Mouse (Mus musculus) heart, postnatal 0 days (tissue): ENCODE measurements around the gene Engase. TPM values are rescaled to one million over a fixed set of nuclear protein-coding genes. Genes with fewer than 3 reads are reported as not detected.

ENCODE experiments used
- ATAC-seq: fragments of 200-750 bp; cut with Nextera tagmentation; 2 replicates; pipeline ENCODE4 v1.8.0; 2017; ENCODE audit warnings: low read depth, moderate number of reproducible peaks, moderate library complexity; ENCODE audit not compliant: insufficient read depth
- DNase-seq: peaks from one replicate; pipeline ENCODE4 v3.0.0-alpha.2; 2016; ENCODE audit warnings: low spot score
- H3K27ac ChIP-seq: fragments of 300-500 bp; sonication (generic); 2 replicates; pipeline ENCODE4 v1.5.1; 2014; ENCODE audit warnings: low read depth, mild to moderate bottlenecking
- H3K27me3 ChIP-seq: fragments of 300-500 bp; sonication (generic); 2 replicates; pipeline ENCODE4 v1.6.1; 2014; ENCODE audit warnings: low read length, mixed read lengths; ENCODE audit not compliant: control insufficient read depth, insufficient read depth
- H3K36me3 ChIP-seq: fragments of 300-500 bp; sonication (generic); replicated peaks from 2 replicates; pipeline ENCODE4 v1.6.1; 2014; ENCODE audit warnings: low read length, mixed read lengths; ENCODE audit not compliant: control insufficient read depth, insufficient read depth
- H3K4me1 ChIP-seq: fragments of 300-500 bp; sonication (generic); 2 replicates; pipeline ENCODE4 v1.6.1; 2014; ENCODE audit warnings: antibody characterized with exemption; ENCODE audit not compliant: control insufficient read depth, insufficient read depth
- H3K4me2 ChIP-seq: fragments of 300-500 bp; sonication (generic); 2 replicates; pipeline ENCODE4 v1.6.1; 2014; ENCODE audit warnings: low read depth, mild to moderate bottlenecking, low read length, moderate library complexity
- H3K4me3 ChIP-seq: fragments of 300-500 bp; sonication (generic); 2 replicates; pipeline ENCODE4 v1.5.1; 2014; ENCODE audit warnings: low read depth, low read length
- H3K9ac ChIP-seq: fragments of 300-500 bp; sonication (generic); replicated peaks from 2 replicates; pipeline ENCODE4 v1.6.1; 2014; ENCODE audit warnings: low read depth, low read length, mixed read lengths
- H3K9me3 ChIP-seq: fragments of 300-500 bp; sonication (generic); replicated peaks from 2 replicates; pipeline ENCODE4 v1.6.1; 2016; ENCODE audit warnings: low read length; ENCODE audit not compliant: control insufficient read depth
- CTCF ChIP-seq: IDR thresholded peaks from 2 replicates; pipeline ENCODE4 v1.5.1; 2016; ENCODE audit warnings: antibody characterized with exemption, control low read depth, low read depth
- EP300 ChIP-seq: IDR thresholded peaks from 2 replicates; pipeline ENCODE4 v1.6.1; 2016; ENCODE audit warnings: antibody characterized with exemption, low read depth
- WGBS: fragments of 180-500 bp; shearing (Covaris S2); extraction: QIAGEN DNeasy Blood & Tissue Kit; methylation state at CpG from one replicate; pipeline ENCODE4 v1.1.7; 2014; 5-methylcytosine and 5-hydroxymethylcytosine counted together
- polyA plus RNA-seq: library from polyadenylated mRNA; unstranded; fragments of >200 nt; fragmentation: Nextera tagmentation; extraction: Ambion mirVana; gene quantifications from 2 replicates; pipeline ENCODE4 v1.2.1, GENCODE M21; 2015
- total RNA-seq: library from RNA; depleted of rRNA; stranded (reverse); fragments of >200 nt; gene quantifications from 2 replicates; pipeline ENCODE4 v1.2.3, GENCODE M21; 2014; ENCODE audit warnings: low replicate concordance

Engase gene
- total and polyA plus RNA-seq, 2 experiments from 2014 or later = 3.0 to 12.0 TPM

- TF ChIP-seq CTCF (no peak), EP300 (no peak)
- H3K27me3 ChIP-seq = peaks cover 39% of the 10 kb centered on the region
- no peak for ATAC-seq
- H3K4me2 ChIP-seq = no peak overlapping the region
- H3K4me1 ChIP-seq = peaks cover 5% of the 10 kb centered on the region; the same call in 1 of the 2 replicates
- WGBS = 37% methylated on average over 6 of the region's 6 CpGs
- H3K27ac ChIP-seq = no peak overlapping the region
- no peak overlapping the region for H3K9ac ChIP-seq
- H3K9me3 ChIP-seq = no peaks in the 10 kb centered on the region
- H3K4me3 ChIP-seq = no peak overlapping the region
- H3K36me3 ChIP-seq = no peaks in the 10 kb centered on the region
- no peak for DNase-seq
Observed at GRCm38 (mm10) chr11:118502990-118503389, 26.4 kb downstream of the Engase start.

- Histone ChIP-seq H3K9ac (no peak overlapping the region), H3K4me2 (peak overlapping the region; percentile 1; the same call in 1 of the 2 replicates), H3K27me3 (peaks cover 39% of the 10 kb centered on the region), H3K4me1 (peaks cover 5% of the 10 kb centered on the region; the same call in 1 of the 2 replicates), H3K4me3 (no peak overlapping the region), H3K9me3 (no peaks in the 10 kb centered on the region), H3K36me3 (no peaks in the 10 kb centered on the region), H3K27ac (no peak overlapping the region)
- 16% methylated on average over 34 of the region's 34 CpGs for WGBS
- DNase-seq (no peak), ATAC-seq (no peak; the same call in 1 of the 2 replicates)
- TF ChIP-seq CTCF (no peak), EP300 (no peak)
Observed at GRCm38 (mm10) chr11:118503418-118504179, 27.0 kb downstream of the Engase start.

- no peak for TF ChIP-seq CTCF
- TF ChIP-seq EP300 = no peak
- H3K9me3 ChIP-seq = no peaks in the 10 kb centered on the region
- H3K4me1 ChIP-seq = peaks cover 5% of the 10 kb centered on the region; the same call in 1 of the 2 replicates
- DNase-seq (no peak), ATAC-seq (no peak)
- H3K36me3 ChIP-seq = no peaks in the 10 kb centered on the region
- H3K4me2 ChIP-seq = no peak overlapping the region
- H3K27ac ChIP-seq = no peak overlapping the region
- peaks cover 39% of the 10 kb centered on the region for H3K27me3 ChIP-seq
- H3K4me3 ChIP-seq = no peak overlapping the region
- 52% methylated on average over 5 of the region's 5 CpGs for WGBS
- H3K9ac ChIP-seq = no peak overlapping the region
Observed at GRCm38 (mm10) chr11:118504180-118504454, 27.5 kb downstream of the Engase start.

- Histone ChIP-seq H3K27ac (no peak overlapping the region), H3K9me3 (no peaks in the 10 kb centered on the region), H3K4me2 (no peak overlapping the region), H3K27me3 (peaks cover 49% of the 10 kb centered on the region), H3K36me3 (no peaks in the 10 kb centered on the region), H3K4me3 (no peak overlapping the region), H3K4me1 (peaks cover 10% of the 10 kb centered on the region; the same call in 1 of the 2 replicates), H3K9ac (no peak overlapping the region)
- TF ChIP-seq EP300 = no peak
- no peak for TF ChIP-seq CTCF
- ATAC-seq = no peak
- 81% methylated on average over 6 of the region's 6 CpGs for WGBS
- DNase-seq = no peak
Observed at GRCm38 (mm10) chr11:118507095-118507494, 30.5 kb downstream of the Engase start.

GRCm38 (mm10) chr11:118507904-118508303, 31.3 kb downstream of the Engase start:
- H3K4me1 ChIP-seq = peaks cover 14% of the 10 kb centered on the region; the same call in 1 of the 2 replicates
- H3K9me3 ChIP-seq = no peaks in the 10 kb centered on the region
- peak; percentile 95 for TF ChIP-seq CTCF
- no peak for TF ChIP-seq EP300
- H3K36me3 ChIP-seq = no peaks in the 10 kb centered on the region
- peaks cover 47% of the 10 kb centered on the region for H3K27me3 ChIP-seq
- no peak overlapping the region for H3K27ac ChIP-seq
- no peak overlapping the region for H3K4me3 ChIP-seq
- 26% methylated on average over 5 of the region's 5 CpGs for WGBS
- H3K9ac ChIP-seq = no peak overlapping the region
- ATAC-seq (0 out of 2 replicates have a peak, but pooled peaks have one; percentile 30), DNase-seq (peak; percentile 36)
- no peak overlapping the region for H3K4me2 ChIP-seq
